Mouse (Mus musculus): ENCODE results near the gene Fam53b.

- TF ChIP-seq CTCF (IDR thresholded peaks at IDR 0.05; ENCODE audit: low read depth) (no peak), EP300 (IDR thresholded peaks at IDR 0.05; ENCODE audit: low read depth) (no peak)
These were observed 137.8 kb downstream of the Fam53b start for GRCm38 (mm10) chr7:132675922-132676321.
